16 mouse cellular contexts compared by ENCODE assay signal in genomic region chr16:33917926-33918325, GRCm38 (mm10). TPM values are rescaled to one million over a fixed set of nuclear protein-coding genes. Genes with fewer than 3 reads are reported as not detected.
DNase-seq lines count a peak whose midpoint lies in the region; ATAC-seq and TF ChIP-seq lines count a peak whose summit lies in the region.
"Had no signal": no experiment of that assay in that cellular context is flagged by ENCODE, and none has a peak within 500 bp of the region (broad histone marks: within the 10 kb centered on the region; RNA-seq: fewer than 3 reads in every experiment).

No protein-coding gene starts in this region.

- H3K9me3 ChIP-seq in heart, embryonic 16.5 days (replicated peaks; ENCODE audit: control insufficient read depth, low read length) = no peaks in the 10 kb centered on the region
- H3K9me3 ChIP-seq in lung, embryonic 14.5 days (ENCODE audit: low read depth, low read length) = no peaks in the 10 kb centered on the region
- H3K9me3 ChIP-seq in embryonic facial prominence, embryonic 14.5 days (ENCODE audit: control insufficient read depth, low read length) = no peaks in the 10 kb centered on the region
- H3K9me3 ChIP-seq: forebrain, embryonic 15.5 days; G1E; hindbrain, embryonic 13.5 days; neural tube, embryonic 12.5 days had no signal

- H3K9ac ChIP-seq in heart, embryonic 16.5 days (ENCODE audit: low read length) = no peak overlapping the region
- H3K9ac ChIP-seq in lung, embryonic 14.5 days = no peak overlapping the region
- H3K9ac ChIP-seq in embryonic facial prominence, embryonic 14.5 days (ENCODE audit: low read depth, low read length) = no peak overlapping the region; the same call in 1 of the 2 replicates
- H3K9ac ChIP-seq: forebrain, embryonic 15.5 days; hindbrain, embryonic 13.5 days; liver, embryonic 14.5 days; neural tube, embryonic 12.5 days had no signal

- H3K36me3 ChIP-seq in heart, embryonic 16.5 days (ENCODE audit: control insufficient read depth, insufficient read depth) = peaks cover 15% of the 10 kb centered on the region
- H3K36me3 ChIP-seq in lung, embryonic 14.5 days (ENCODE audit: insufficient read depth) = peaks cover 15% of the 10 kb centered on the region; the same call in 1 of the 2 replicates
- H3K36me3 ChIP-seq in embryonic facial prominence, embryonic 14.5 days (ENCODE audit: control insufficient read depth, insufficient read depth, low read length) = peaks cover 31% of the 10 kb centered on the region
- peaks cover 4% of the 10 kb centered on the region for H3K36me3 ChIP-seq in myocyte (ENCODE audit: control insufficient read depth, insufficient read depth)
- H3K36me3 ChIP-seq: forebrain, embryonic 15.5 days; G1E; hindbrain, embryonic 13.5 days; neural tube, embryonic 12.5 days had no signal

- no peaks in the 10 kb centered on the region for H3K27me3 ChIP-seq in heart, embryonic 16.5 days (ENCODE audit: control insufficient read depth, insufficient read depth, low read length)
- no peaks in the 10 kb centered on the region for H3K27me3 ChIP-seq in lung, embryonic 14.5 days (ENCODE audit: insufficient read depth, low read length)
- H3K27me3 ChIP-seq in embryonic facial prominence, embryonic 14.5 days (replicated peaks; ENCODE audit: control insufficient read depth, insufficient read depth, low read length) = no peaks in the 10 kb centered on the region
- no peaks in the 10 kb centered on the region for H3K27me3 ChIP-seq in myocyte (ENCODE audit: control insufficient read depth, insufficient read depth, insufficient read length)
- H3K27me3 ChIP-seq: forebrain, embryonic 15.5 days; hindbrain, embryonic 13.5 days; neural tube, embryonic 12.5 days had no signal

- no peak overlapping the region for H3K4me2 ChIP-seq in heart, embryonic 16.5 days (ENCODE audit: low read depth, low read length)
- H3K4me2 ChIP-seq in lung, embryonic 14.5 days = no peak overlapping the region
- no peak overlapping the region for H3K4me2 ChIP-seq in embryonic facial prominence, embryonic 14.5 days (ENCODE audit: low read depth, low read length)
- peak overlapping the region; percentile 75 for H3K4me2 ChIP-seq in myocyte (ENCODE audit: low read depth)
- H3K4me2 ChIP-seq: forebrain, embryonic 15.5 days; hindbrain, embryonic 13.5 days; neural tube, embryonic 12.5 days had no signal

- H3K27ac ChIP-seq in heart, embryonic 16.5 days (ENCODE audit: low read length) = peak overlapping the region; percentile 68
- peak overlapping the region; percentile 69 for H3K27ac ChIP-seq in lung, embryonic 14.5 days (ENCODE audit: low read depth)
- H3K27ac ChIP-seq in embryonic facial prominence, embryonic 14.5 days (replicated peaks; ENCODE audit: low read depth, low read length) = peak overlapping the region; percentile 63; the same call in 1 of the 2 replicates
- H3K27ac ChIP-seq: forebrain, embryonic 15.5 days; liver, embryonic 14.5 days; neural tube, embryonic 12.5 days had no signal

- ATAC-seq in heart, embryonic 16.5 days (replicated peaks; ENCODE audit: extremely low read depth, insufficient read depth, low FRiP score) = no peak
- no peak for ATAC-seq in lung, embryonic 14.5 days (ENCODE audit: insufficient read depth)
- no peak for ATAC-seq in embryonic facial prominence, embryonic 14.5 days (ENCODE audit: low read depth)
- ATAC-seq: forebrain, embryonic 15.5 days had no signal

- no peaks in the 10 kb centered on the region for H3K79me2 ChIP-seq in myocyte (ENCODE audit: control insufficient read depth, insufficient read depth)

- no peak for TF ChIP-seq CTCF in lung, embryonic 14.5 days (IDR thresholded peaks at IDR 0.05; ENCODE audit: low read depth)

- 78% methylated on average over 5 of the region's 5 CpGs for WGBS in heart, embryonic 16.5 days
- WGBS in lung, embryonic 14.5 days = 64% methylated on average over 5 of the region's 5 CpGs
- 80% methylated on average over 5 of the region's 5 CpGs for WGBS in embryonic facial prominence, embryonic 14.5 days

- peaks cover 55% of the 10 kb centered on the region for H3K4me1 ChIP-seq in heart, embryonic 16.5 days (ENCODE audit: control insufficient read depth, insufficient read depth, low read length)
- H3K4me1 ChIP-seq in lung, embryonic 14.5 days (ENCODE audit: insufficient read depth) = peaks cover 45% of the 10 kb centered on the region
- peaks cover 35% of the 10 kb centered on the region for H3K4me1 ChIP-seq in embryonic facial prominence, embryonic 14.5 days (ENCODE audit: control insufficient read depth, insufficient read depth, low read length)

- no peak overlapping the region for H3K4me3 ChIP-seq in heart, embryonic 16.5 days (ENCODE audit: low read length)
- H3K4me3 ChIP-seq in lung, embryonic 14.5 days (ENCODE audit: low read depth, low read length) = no peak overlapping the region
- H3K4me3 ChIP-seq in embryonic facial prominence, embryonic 14.5 days (ENCODE audit: low read depth, low read length) = no peak overlapping the region
- H3K4me3 ChIP-seq in myocyte = no peak overlapping the region
- H3K4me3 ChIP-seq: forebrain, embryonic 15.5 days; heart, adult 2 months; hindbrain, embryonic 13.5 days; neural tube, embryonic 12.5 days had no signal

- no peak overlapping the region for H3ac ChIP-seq in myocyte (ENCODE audit: control insufficient read depth, insufficient read length)

- no peak for TF ChIP-seq POLR2A in myocyte (IDR thresholded peaks at IDR 0.05; ENCODE audit: insufficient read length, low read depth)

- DNase-seq in heart, postnatal 4 days = no peak
- peak; percentile 62 for DNase-seq in lung, embryonic 14.5 days
- DNase-seq in lung, postnatal 25 days (ENCODE audit: low spot score) = no peak
- DNase-seq in embryonic facial prominence, embryonic 14.5 days (ENCODE audit: low spot score) = no peak
- DNase-seq in urinary bladder, postnatal 36 days (ENCODE audit: low spot score in 2 of 2) = no peak
- DNase-seq in thymus, postnatal 25 days = no peak
- DNase-seq: cerebellum, adult 18-20 months; kidney, adult 9 months had no signal

TF ChIP-seq in myocyte, 11 proteins besides CTCF, POLR2A, EP300 and RAD21:
- TF ChIP-seq USF1 (IDR thresholded peaks at IDR 0.05; ENCODE audit: low read depth) = no peak
- no peak for TF ChIP-seq TCF3 (IDR thresholded peaks at IDR 0.05; ENCODE audit: insufficient read length, low read depth)
- no peak for TF ChIP-seq SRF (IDR thresholded peaks at IDR 0.05; ENCODE audit: control insufficient read depth, insufficient read length, low read depth)
- no peak for TF ChIP-seq CEBPB (IDR thresholded peaks at IDR 0.05; ENCODE audit: insufficient read depth, poor library complexity, severe bottlenecking)
- peak in 2 of 3 experiments; percentile 81 to 82 for TF ChIP-seq MYOD1 (IDR thresholded peaks at IDR 0.05; ENCODE audit: control insufficient read depth in 1 of 3, insufficient read length in 2 of 3, low read depth in 2 of 3)
- no peak for TF ChIP-seq TCF12 (IDR thresholded peaks at IDR 0.05; ENCODE audit: insufficient read depth, poor library complexity, severe bottlenecking)
- TF ChIP-seq REST (IDR thresholded peaks at IDR 0.05; ENCODE audit: insufficient read depth, insufficient read length) = no peak

RNA-seq across cellular contexts. Expression of gene Umps, which starts 48.9 kb away (rescaled TPM):
- 29.4 and 30.7 TPM in 2 replicates for polyA plus RNA-seq in heart, embryonic 16.5 days (2015; fragmentation: Nextera tagmentation; extraction: Ambion mirVana)
- 10 to 100 TPM; 17.0 to 18.1 TPM for total RNA-seq in heart, postnatal 4 days (2021)
- 69.9 and 71.1 TPM in 2 replicates for polyA plus RNA-seq in lung, embryonic 14.5 days (2014; fragmentation: Nextera tagmentation; extraction: Ambion mirVana)
- polyA plus RNA-seq in embryonic facial prominence, embryonic 14.5 days (2014; fragmentation: Nextera tagmentation; extraction: Ambion mirVana) = 45.7 and 51.2 TPM in 2 replicates
- 18.9 TPM for polyA plus RNA-seq in myocyte (2012; fragmentation: generic; extraction: Trizol)
